Mouse (Mus musculus): ENCODE data around the gene Elmo3.

Gene Elmo3

DNA sequence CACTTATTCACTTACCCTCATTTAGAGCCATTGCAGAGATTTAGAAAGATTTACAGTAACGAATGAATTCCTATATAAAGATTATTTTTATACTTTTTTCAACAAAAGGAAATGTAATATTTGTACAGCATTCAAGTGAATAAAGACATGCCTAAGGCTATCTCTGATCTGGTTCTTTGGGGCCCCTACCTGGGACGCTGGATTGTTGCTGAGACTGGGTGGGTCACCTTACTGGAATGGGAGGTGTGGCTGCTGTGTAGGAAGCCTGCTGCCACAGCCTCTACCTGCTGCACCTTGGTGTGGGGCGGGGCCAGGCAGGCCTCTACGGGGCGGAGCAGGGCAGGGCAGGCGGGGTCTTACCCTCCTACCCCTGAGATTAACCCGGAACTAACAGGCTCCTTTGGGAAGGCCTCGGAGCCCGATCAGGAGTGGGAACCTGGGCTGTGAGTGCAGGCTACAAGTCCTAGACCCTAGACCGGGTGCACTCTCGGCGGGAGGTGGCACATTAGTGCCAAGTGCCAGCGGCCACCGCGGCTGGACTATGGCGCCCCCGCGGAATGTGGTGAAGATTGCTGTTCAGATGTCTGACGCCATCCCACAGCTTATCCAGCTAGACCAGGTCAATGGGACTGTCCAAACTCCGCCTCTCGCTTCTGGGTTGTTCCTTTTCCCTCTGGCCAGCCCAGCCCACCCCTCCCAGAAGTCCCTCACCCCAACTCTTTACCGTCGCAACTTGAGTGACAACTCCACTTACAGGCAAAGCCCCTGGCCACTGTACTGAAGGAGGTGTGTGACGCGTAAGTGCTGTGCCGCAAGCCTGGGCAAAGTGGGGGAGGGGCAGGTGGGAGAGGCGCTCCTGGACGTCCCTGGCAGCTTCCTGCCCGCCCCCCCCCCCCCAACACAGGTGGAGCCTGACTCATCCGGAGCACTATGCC lies at the start of gene Elmo3:
Gene Elmo3, plus strand, starts transcription at position 391 of the 935 bp plus-strand sequence.
- DNase-seq (ENCODE audit: low spot score), result peak; percentile 86

- no peak for DNase-seq (ENCODE audit: low spot score)
These were observed 47.9 kb upstream of the Elmo3 start for GRCm38 (mm10) chr8:105257318-105258114.

- peak; percentile 30 for DNase-seq (ENCODE audit: low spot score)
These were observed 46.3 kb upstream of the Elmo3 start for GRCm38 (mm10) chr8:105258911-105259720.

- peak; percentile 64 for DNase-seq (ENCODE audit: low spot score)
These were observed 45.6 kb upstream of the Elmo3 start for GRCm38 (mm10) chr8:105259721-105260320.

DNA sequence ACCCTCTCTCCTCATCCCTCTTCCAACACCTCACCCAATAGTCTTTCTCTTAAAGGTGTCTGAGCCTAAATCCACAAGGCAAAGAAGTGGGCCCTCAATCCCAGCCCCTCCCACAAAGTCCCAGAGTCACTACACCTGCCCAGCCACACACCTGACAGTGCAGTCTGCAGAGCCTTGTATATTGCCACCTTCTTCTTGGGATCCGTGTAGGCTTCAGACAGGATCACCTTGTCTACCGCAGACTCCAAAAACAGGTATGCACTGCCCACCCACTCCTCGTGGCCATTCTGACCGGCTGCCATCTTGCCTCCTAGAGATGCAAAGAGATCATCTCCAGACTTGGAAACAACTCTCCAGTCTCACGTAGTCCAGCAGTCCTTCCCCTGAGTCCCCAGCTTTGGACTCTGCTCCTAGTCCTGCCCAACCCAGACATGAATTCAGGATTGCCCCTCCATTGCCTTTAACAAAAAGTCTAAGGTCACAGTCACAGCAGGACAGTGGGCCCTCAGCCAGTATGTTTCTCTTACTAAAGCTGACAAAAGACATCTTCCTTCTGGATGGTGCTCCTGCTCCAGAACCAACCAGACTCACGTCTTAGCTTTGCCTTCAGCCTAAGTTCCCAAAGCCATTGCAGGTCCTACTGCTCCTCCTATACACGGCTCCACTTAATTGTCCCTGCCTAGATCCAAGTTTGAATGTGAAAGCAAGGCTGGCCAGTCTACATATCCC lies 44.9 kb upstream of the Elmo3 start:
- DNase-seq (ENCODE audit: low spot score), result peak; percentile 35

DNA sequence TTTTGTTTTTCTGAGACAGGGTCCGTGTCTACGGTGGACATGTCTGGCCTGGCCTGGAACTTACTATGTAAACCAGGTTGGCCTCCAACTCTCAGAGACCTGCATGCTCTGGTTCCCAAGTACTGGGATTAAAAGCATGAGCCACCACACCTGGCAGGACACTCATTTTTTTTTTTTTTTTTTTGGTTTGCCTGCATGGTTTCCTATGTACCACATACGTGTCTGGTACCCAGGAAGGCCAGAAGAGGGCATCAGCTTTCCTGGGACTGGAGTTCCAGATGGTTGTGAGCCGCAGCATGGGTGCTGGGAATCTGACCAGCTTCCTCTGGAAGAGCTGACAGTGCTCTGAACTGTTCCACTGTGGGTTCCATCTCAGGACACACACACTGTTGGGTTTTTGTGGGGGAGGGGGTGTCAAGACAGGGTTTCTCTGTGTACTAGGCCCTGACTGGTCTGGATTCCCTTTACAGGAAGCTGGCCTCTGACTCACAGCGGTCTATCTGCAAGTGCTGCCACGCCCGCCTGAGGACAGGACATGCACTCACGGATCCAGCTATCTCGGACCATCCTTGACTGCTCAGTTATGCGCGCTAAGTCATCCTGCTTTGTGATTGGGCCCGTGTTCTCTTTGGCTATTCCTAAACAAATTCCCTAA lies 43.9 kb upstream of the Elmo3 start:
- DNase-seq (ENCODE audit: low spot score), result no peak

- no peak for DNase-seq (ENCODE audit: low spot score)
These were observed 42.0 kb upstream of the Elmo3 start for GRCm38 (mm10) chr8:105263244-105263912.

DNA sequence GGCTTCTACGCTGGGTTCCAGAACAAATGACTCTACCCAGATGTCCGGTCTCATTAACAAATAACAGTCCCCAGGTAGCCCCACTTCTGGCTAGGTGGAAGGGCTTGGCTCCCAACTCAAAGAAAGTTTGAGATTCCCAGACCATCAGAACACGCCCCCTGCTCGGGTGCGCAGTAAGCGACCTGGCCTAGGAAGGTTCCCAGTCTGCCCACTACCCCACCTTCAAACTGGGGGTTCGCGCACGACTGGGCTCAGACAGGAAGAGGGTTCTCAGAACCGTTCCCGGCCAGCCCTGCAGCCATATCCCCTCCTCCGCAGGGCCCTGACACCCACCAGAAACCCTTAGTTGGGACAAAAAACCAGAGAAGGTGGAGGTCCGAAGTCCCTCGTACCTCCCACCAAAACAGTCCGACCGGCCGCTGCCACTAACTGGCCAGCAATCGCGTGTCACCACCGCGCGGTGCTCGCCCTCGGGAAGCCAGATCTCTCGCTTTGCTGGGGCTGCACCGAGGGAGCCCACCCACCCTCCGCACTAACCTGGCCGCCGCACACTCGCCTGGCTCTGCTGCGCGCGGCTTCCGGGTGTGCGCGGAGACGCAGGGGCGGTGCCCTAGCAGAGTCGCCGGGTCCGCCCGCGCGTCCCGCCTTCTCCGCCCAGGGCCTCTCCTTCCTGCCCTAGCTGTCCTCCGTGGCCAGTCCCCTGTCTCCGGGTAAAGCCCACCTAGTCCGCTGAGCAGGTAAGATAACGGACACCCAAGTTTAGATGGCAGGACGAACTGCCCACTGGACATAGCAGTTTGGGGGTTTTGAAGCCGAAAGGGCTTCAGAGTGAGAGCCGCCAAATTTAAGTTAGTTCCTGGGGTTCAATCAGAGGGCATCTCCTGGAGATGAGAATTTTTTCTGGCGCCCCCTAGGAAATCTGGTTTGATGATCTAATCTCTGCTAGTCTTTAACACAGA lies 41.1 kb upstream of the Elmo3 start, which contains the start of the genes Tradd and Fbxl8:
Gene Tradd, minus strand, starts transcription at position 586 of the 959 bp plus-strand sequence.
Gene Fbxl8, plus strand, starts transcription at position 625 of the 959 bp plus-strand sequence.
- peak; percentile 82 for DNase-seq (ENCODE audit: low spot score)

- DNase-seq (ENCODE audit: low spot score), result peak; percentile 67
These were observed 40.3 kb upstream of the Elmo3 start for GRCm38 (mm10) chr8:105265128-105265527.

DNA sequence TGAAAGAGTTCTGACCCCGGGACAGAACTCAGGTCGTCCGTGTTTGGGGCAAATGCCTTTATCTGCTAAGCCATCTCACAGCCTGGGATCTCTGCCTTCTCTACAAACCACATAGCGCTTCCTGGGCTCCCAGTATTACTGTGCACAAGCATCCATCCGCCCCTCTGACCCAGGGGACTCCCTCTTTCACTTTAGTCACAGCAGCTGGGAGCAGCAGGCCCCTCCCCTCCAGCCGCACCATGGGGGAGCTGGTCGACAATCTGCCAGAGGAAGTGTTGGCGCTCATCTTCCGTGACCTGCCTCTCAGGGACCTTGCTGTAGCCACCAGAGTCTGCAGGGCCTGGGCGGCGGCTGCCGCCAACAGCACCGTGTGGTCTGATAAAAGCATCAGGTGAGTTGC lies 38.6 kb upstream of the Elmo3 start:
- DNase-seq (ENCODE audit: low spot score), result no peak

- DNase-seq (ENCODE audit: low spot score), result no peak
These were observed 36.9 kb upstream of the Elmo3 start for GRCm38 (mm10) chr8:105268342-105269074.

DNA sequence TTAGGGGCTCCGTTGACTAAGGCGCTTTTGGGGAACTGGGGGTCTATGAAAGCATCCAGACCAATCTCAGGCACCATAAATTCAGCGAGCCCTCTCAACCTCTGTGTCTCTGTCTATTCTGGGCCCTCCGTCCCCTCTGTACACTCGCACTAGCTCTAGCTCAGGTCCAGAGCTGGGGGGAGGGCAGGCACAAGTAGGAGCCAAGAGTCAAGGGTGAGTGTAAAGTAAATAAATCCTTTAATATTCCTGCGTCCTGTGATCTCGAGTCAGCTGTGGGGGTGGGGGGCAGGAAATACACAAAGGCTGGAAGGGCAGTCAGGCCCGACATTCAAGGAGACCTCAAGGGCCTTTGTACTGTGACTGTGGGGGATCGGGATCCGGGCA lies 36.3 kb upstream of the Elmo3 start:
- DNase-seq (ENCODE audit: low spot score), result peak; percentile 72

- peak; percentile 81 for DNase-seq (ENCODE audit: low spot score)
These were observed 35.9 kb upstream of the Elmo3 start, which contains the start of gene Hsf4 for GRCm38 (mm10) chr8:105269461-105269947. Hsf4 (plus strand) TSS chr8:105269801.

GRCm38 (mm10) chr8:105270101-105270915 lies 35.1 kb upstream of the Elmo3 start:
- no peak for DNase-seq (ENCODE audit: low spot score)

- no peak for DNase-seq (ENCODE audit: low spot score)
These were observed 34.5 kb upstream of the Elmo3 start for GRCm38 (mm10) chr8:105270916-105271186.

DNA sequence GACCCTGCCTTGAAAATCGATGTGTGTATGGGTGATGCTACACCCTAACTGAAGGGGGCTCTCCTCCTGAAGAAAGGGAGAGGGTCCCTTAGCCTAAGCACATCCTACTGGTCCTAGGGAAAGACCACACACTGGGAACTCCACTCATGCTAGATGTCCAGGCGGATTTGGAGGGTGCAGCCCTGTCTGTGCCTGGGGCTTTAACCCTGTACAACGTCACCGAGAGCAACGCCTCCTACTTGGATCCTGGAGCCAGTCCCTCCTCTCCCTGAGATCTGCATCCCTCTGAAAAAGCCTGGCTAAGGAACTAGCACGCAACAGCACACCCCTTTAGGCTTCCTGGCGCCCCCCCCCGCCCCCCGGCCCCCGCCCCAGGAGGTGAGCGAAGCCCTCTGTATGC lies 30.0 kb upstream of the Elmo3 start:
- DNase-seq (ENCODE audit: low spot score), result no peak

GRCm38 (mm10) chr8:105275840-105276239 lies 29.6 kb upstream of the Elmo3 start, which contains the start of gene Nol3:
Nol3 (plus strand) TSS chr8:105276140.
- no peak for DNase-seq (ENCODE audit: low spot score)

All from lung, postnatal 25 days (tissue).